Mouse (Mus musculus) spleen, adult 2 months (tissue): ENCODE results near the gene Dynlt1c.
"Not testable (repeated sequence)": the region's sequence is repeated elsewhere in the genome, so short reads cannot be mapped to it uniquely, and the experiment has no call there.

ENCODE experiments used
- CTCF ChIP-seq: fragments of 200-500 bp; IDR thresholded peaks from 2 replicates; pipeline ENCODE4 v1.5.1; 2011; ENCODE audit warnings: mild to moderate bottlenecking, inconsistent platforms; ENCODE audit not compliant: insufficient read depth, insufficient read length, insufficient replicate concordance; ENCODE audit errors: extremely low read depth
- POLR2A ChIP-seq: fragments of 200-500 bp; IDR thresholded peaks from 2 replicates; pipeline ENCODE4 v1.6.1; 2011; ENCODE audit warnings: low read depth, low read length, inconsistent platforms

DNA sequence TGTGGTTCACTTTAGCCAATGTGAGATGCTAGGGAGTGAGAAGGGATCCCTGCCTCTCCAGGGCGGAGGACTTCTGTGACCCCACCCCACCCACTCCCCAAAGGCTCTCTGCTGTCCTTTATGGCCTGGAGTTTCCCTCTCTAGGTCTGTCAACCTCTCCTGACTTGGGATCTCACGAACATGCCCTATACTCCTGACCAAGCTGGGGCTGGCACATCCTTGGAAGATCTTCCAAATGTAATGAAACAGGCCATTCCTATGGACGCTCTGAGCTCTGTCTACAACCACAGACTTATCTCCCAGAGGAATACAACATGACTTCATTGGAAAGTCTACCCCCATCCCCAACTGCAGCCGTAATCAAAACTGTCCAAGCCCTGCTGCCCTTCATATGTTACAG is 43.2 kb downstream of the Dynlt1c start:
- TF ChIP-seq POLR2A, CTCF: not testable (repeated sequence)
